Mouse (Mus musculus) thymus, postnatal 36 days (tissue): ENCODE data around the gene Gm525.

Experiments used
- DNase-seq, 2 experiments: peaks; one replicate each; pipeline ENCODE4 v3.0.0; 2022; ENCODE audit warnings: mixed read lengths in 2 of 2

The Gm525 gene

GRCm38 (mm10) chr11:89065297-89065696, 8.3 kb upstream of the Gm525 start:
- DNase-seq = peak; percentile 69 to 70

GRCm38 (mm10) chr11:89066126-89066525, 7.5 kb upstream of the Gm525 start:
- DNase-seq = peak; percentile 64 to 77

GRCm38 (mm10) chr11:89066750-89067149, 6.9 kb upstream of the Gm525 start, which contains the start of gene Dgke:
Gene Dgke (minus strand): TSS chr11:89066850.
- DNase-seq = peak in 1 of 2 experiments; percentile 3

- DNase-seq = peak; percentile 44 to 50
These were observed 6.3 kb upstream of the Gm525 start for GRCm38 (mm10) chr11:89067301-89067822.

GRCm38 (mm10) chr11:89067871-89068490, 5.7 kb upstream of the Gm525 start:
- peak; percentile 25 to 29 for DNase-seq

- peak; percentile 33 to 34 for DNase-seq
These were observed 5.0 kb upstream of the Gm525 start for GRCm38 (mm10) chr11:89068649-89069048.

GRCm38 (mm10) chr11:89069303-89069702, 4.3 kb upstream of the Gm525 start:
- peak; percentile 77 to 84 for DNase-seq

GRCm38 (mm10) chr11:89071522-89071921, 2.1 kb upstream of the Gm525 start:
- DNase-seq = peak in 1 of 2 experiments; percentile 4

GRCm38 (mm10) chr11:89074783-89075413, 1.3 kb downstream of the Gm525 start:
- DNase-seq = peak; percentile 13 to 18

- peak; percentile 35 to 37 for DNase-seq
These were observed 2.8 kb downstream of the Gm525 start for GRCm38 (mm10) chr11:89076370-89076821.

- peak; percentile 82 to 93 for DNase-seq
These were observed 4.0 kb downstream of the Gm525 start for GRCm38 (mm10) chr11:89077601-89078000.

- peak; percentile 13 to 35 for DNase-seq
These were observed 4.7 kb downstream of the Gm525 start for GRCm38 (mm10) chr11:89078305-89078704.

GRCm38 (mm10) chr11:89078996-89079680, 5.5 kb downstream of the Gm525 start:
- peak; percentile 59 to 68 for DNase-seq

- peak; percentile 42 to 55 for DNase-seq
These were observed 8.3 kb downstream of the Gm525 start for GRCm38 (mm10) chr11:89081906-89082305.

- peak; percentile 15 to 53 for DNase-seq
These were observed 9.1 kb downstream of the Gm525 start for GRCm38 (mm10) chr11:89082691-89083090.

- peak; percentile 52 to 54 for DNase-seq
These were observed 11.0 kb downstream of the Gm525 start for GRCm38 (mm10) chr11:89084601-89085000.

- DNase-seq = peak in 1 of 2 experiments; percentile 12
These were observed 12.7 kb downstream of the Gm525 start for GRCm38 (mm10) chr11:89086208-89086809.

- DNase-seq = peak; percentile 17 to 22
These were observed 15.1 kb downstream of the Gm525 start for GRCm38 (mm10) chr11:89088754-89089153.

GRCm38 (mm10) chr11:89090359-89090758, 16.7 kb downstream of the Gm525 start:
- peak in 1 of 2 experiments; percentile 2 for DNase-seq

GRCm38 (mm10) chr11:89092714-89093113, 19.1 kb downstream of the Gm525 start:
- peak; percentile 53 to 61 for DNase-seq

- peak; percentile 61 to 75 for DNase-seq
These were observed 21.7 kb downstream of the Gm525 start for GRCm38 (mm10) chr11:89095306-89095705.

GRCm38 (mm10) chr11:89097292-89097691, 23.7 kb downstream of the Gm525 start:
- peak in 1 of 2 experiments; percentile 18 for DNase-seq
